Mouse (Mus musculus) frontal cortex, postnatal 14 days (tissue): ENCODE results near the gene Pcf11.

Experiments used
- DNase-seq, 2 experiments: peaks; one replicate each; pipeline ENCODE4 v3.0.0; 2022; ENCODE audit warnings: low spot score in 2 of 2

Pcf11 gene

GRCm38 (mm10) chr7:92669507-92670471 lies at the start of gene Pcf11:
Gene Pcf11 (minus strand): TSS chr7:92669934.
- DNase-seq: peak; percentile 94 to 96

- no peak for DNase-seq
Observed at GRCm38 (mm10) chr7:92715055-92715454, 45.3 kb upstream of the Pcf11 start.

- DNase-seq: no peak
Observed at GRCm38 (mm10) chr7:92711593-92711992, 41.9 kb upstream of the Pcf11 start.

GRCm38 (mm10) chr7:92709573-92709972 lies 39.8 kb upstream of the Pcf11 start:
- no peak for DNase-seq

GRCm38 (mm10) chr7:92706711-92707110 lies 37.0 kb upstream of the Pcf11 start:
- no peak for DNase-seq

- DNase-seq: no peak
Observed at GRCm38 (mm10) chr7:92705534-92705933, 35.8 kb upstream of the Pcf11 start.

- DNase-seq: no peak
Observed at GRCm38 (mm10) chr7:92703661-92704060, 33.9 kb upstream of the Pcf11 start.

GRCm38 (mm10) chr7:92698770-92699169 lies 29.0 kb upstream of the Pcf11 start:
- no peak for DNase-seq

GRCm38 (mm10) chr7:92696395-92696794 lies 26.7 kb upstream of the Pcf11 start:
- DNase-seq: no peak

GRCm38 (mm10) chr7:92689101-92689500 lies 19.4 kb upstream of the Pcf11 start:
- DNase-seq: no peak

- DNase-seq: no peak
Observed at GRCm38 (mm10) chr7:92688299-92688669, 18.6 kb upstream of the Pcf11 start.

- no peak for DNase-seq
Observed at GRCm38 (mm10) chr7:92687556-92688298, 18.0 kb upstream of the Pcf11 start.

GRCm38 (mm10) chr7:92677346-92677745 lies 7.6 kb upstream of the Pcf11 start:
- no peak for DNase-seq

- DNase-seq: no peak
Observed at GRCm38 (mm10) chr7:92675131-92675530, 5.4 kb upstream of the Pcf11 start.

- DNase-seq: peak; percentile 32 to 58
Observed at GRCm38 (mm10) chr7:92668791-92669506, 785 bp downstream of the Pcf11 start.

GRCm38 (mm10) chr7:92666274-92666820 lies 3.4 kb downstream of the Pcf11 start:
- DNase-seq: no peak

GRCm38 (mm10) chr7:92658050-92658449 lies 11.7 kb downstream of the Pcf11 start:
- no peak for DNase-seq

- DNase-seq: no peak
Observed at GRCm38 (mm10) chr7:92656386-92656785, 13.3 kb downstream of the Pcf11 start.

GRCm38 (mm10) chr7:92653329-92653728 lies 16.4 kb downstream of the Pcf11 start:
- DNase-seq: no peak

- no peak for DNase-seq
Observed at GRCm38 (mm10) chr7:92647790-92648189, 21.9 kb downstream of the Pcf11 start.

GRCm38 (mm10) chr7:92642358-92642757 lies 27.4 kb downstream of the Pcf11 start:
- DNase-seq: no peak

GRCm38 (mm10) chr7:92638050-92638449 lies 31.7 kb downstream of the Pcf11 start:
- DNase-seq: no peak
